Mouse (Mus musculus) skeletal muscle tissue, adult 2 months (tissue): ENCODE results near the gene Meaf6.

Experiments
- DNase-seq: peaks from one replicate; pipeline ENCODE4 v3.0.0-alpha.2; 2012; ENCODE audit warnings: low read depth, low spot score

Gene Meaf6

GRCm38 (mm10) chr4:125115710-125116089, 30.8 kb downstream of the Meaf6 start:
- peak; percentile 78 for DNase-seq

GRCm38 (mm10) chr4:125116090-125116861, 31.3 kb downstream of the Meaf6 start:
- peak; percentile 86 for DNase-seq

DNA sequence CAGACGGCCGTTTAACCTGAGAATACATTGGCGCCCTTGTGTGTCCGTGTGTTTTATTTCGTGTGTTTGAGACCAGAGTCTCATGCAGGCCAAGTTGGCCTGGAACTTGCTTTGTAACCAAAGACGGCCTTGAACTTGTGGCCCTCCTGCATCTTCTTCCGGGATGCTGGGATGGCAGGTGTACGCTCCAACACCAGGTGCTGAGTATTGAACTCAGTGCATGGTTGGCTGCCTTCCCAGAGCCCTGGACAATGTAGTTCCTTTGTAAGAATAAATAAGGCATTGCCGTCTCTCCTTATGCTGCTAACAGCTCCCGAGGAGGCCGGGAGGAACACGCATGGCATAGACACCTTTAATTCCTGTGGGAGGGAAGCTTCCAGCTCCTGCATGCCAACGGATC, 32.0 kb downstream of the Meaf6 start:
- DNase-seq = no peak

DNA sequence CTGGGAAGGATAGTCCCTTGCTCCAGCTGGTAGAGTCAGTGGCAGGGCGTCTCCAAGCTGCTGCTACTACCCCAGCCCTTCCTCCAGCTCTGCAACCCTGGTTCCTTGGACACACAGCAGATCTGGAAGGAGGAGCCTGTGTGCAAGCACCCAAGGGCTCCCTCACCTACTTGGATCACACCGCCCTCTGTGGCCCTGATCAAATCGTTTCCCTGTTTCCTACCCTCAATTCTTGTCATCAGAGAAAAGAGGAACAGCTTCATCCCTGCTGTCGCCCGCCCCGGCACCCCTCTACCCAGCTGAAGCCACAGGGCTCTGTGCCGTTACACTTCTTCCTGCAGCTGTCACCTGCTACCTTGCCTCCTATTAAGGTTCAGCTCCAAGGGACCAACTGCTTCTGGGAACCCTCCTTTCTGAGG, 33.0 kb downstream of the Meaf6 start:
- DNase-seq = no peak

GRCm38 (mm10) chr4:125119070-125119469, 34.1 kb downstream of the Meaf6 start:
- no peak for DNase-seq

DNA sequence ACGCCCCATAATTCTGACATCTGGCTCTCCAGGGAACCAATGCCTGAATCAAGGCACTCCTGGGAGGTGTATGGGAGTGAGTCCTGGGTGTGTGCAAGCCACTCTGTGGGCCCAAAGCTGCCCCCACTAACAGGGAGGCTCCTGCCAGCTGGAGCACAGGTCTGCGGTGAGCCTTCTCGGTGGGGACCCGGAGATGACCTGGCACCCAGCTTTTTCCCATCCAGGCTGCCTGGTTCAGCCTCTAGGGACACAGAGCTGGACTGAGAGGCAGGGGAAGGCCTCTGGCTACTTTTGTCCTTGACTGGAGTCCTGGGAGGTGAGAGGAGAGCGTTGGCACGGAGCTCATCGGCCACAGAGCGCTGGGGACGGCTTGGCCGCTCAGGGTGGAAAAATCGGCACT, 34.8 kb downstream of the Meaf6 start:
- no peak for DNase-seq

- DNase-seq = peak; percentile 72
These were observed 37.7 kb downstream of the Meaf6 start for GRCm38 (mm10) chr4:125122431-125123278.

DNA sequence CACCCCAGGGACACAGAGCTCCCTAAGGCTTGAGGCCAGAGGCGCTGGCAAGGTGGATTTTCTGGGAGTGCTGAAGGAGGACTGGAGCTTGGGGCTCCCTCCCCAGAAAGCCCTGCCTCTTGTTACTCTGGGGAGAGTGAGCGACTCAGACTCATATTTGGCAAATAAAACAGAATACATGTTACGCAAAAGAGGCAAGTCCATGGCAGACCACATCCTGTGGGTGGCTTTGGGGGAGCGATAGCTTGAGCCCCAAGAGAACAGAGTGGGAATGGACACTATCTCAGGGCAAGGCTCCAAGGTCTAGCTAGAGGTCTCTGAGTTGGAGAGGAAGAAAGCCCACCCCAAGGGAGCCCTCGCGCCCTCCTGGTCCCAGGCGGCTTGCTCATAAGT, 38.3 kb downstream of the Meaf6 start:
- DNase-seq = peak; percentile 69

DNA sequence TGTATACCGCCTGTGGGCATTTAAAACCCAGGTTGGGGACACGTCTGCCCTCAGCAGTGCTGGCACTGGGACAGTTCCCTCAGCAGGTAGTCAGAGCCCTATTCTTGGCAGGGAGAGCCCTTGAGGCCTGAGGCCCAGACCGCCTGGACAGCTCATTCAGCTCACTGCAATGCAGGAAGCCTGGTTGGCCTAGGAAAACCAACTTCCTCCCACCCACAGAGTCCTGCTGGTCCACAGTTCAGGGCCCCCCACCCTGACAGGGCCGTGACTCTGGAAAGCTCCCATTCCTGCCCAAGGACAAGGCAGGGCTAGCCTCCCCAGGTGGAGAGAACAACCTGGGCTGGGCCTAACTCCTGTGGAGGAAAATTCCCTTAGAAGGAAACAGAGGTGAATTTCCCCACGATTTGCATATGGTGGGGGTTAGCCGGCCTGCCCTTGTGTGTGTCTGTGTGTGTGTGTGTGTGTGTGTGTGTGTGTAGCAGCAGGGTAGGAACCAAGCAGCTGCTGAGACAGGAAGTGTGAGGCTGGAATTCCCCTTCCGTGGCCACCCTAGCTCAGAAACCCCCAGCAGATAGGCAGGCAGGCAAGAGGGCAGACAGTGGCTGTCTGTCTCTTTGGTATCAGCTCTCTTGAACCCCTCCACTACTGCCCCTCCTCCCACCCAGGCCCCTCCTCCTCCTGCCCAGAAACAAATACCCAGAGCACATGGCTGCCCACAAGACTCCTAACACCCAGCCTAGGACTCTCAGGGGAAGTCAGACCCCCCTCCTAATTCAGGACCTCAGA, 39.7 kb downstream of the Meaf6 start:
- no peak for DNase-seq

DNA sequence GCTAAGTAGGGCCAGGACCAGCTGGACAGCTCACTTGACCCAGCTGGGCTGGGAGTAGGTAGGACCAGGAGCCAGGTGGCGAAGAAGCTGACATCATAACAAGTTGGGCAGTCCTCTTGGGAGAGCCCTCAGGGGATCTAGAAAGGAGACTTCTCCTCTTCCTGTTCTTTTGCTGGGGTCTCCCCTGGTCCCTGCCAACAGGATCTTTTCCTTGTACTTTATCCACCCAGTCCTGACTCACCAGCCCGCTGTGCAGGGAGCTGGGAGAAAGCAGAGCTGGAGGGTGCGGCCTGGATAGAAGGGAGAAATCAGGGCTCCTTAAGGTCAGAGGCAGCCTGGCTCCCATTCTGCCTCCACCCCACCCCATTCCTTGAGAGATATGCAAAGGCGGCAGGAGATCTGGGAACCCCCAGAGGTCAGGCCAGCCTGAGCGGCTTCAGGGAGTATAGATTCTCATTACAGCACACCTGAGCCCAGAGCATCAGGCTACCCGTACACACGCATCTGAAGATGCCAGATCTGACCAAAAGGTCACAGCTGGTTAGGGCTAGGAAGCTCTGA, 40.5 kb downstream of the Meaf6 start:
- no peak for DNase-seq

- no peak for DNase-seq
These were observed 41.3 kb downstream of the Meaf6 start for GRCm38 (mm10) chr4:125126186-125126585.

DNA sequence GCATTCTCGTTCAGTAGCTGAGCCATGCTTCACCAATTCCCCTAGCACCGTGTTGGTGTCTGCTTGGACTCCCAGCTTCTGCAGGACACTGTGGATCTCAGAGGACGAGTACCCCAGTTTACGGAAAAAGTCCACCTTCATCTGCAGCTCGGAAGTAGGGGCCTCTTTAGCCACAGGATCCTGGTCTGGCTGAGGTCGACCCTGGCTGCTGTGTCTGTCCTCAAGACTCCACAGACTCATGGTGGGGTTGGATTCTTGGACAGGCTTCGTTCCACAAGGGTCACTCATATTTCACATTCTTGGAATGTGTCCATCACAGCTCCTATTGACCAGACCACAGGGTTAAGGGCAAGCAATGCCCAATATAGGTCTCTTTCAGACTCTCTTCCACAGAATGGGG, 41.8 kb downstream of the Meaf6 start:
- no peak for DNase-seq

GRCm38 (mm10) chr4:125127305-125128084, 42.6 kb downstream of the Meaf6 start, which contains the start of gene Zc3h12a:
Gene Zc3h12a (minus strand): TSS chr4:125127840.
- peak; percentile 92 for DNase-seq

DNA sequence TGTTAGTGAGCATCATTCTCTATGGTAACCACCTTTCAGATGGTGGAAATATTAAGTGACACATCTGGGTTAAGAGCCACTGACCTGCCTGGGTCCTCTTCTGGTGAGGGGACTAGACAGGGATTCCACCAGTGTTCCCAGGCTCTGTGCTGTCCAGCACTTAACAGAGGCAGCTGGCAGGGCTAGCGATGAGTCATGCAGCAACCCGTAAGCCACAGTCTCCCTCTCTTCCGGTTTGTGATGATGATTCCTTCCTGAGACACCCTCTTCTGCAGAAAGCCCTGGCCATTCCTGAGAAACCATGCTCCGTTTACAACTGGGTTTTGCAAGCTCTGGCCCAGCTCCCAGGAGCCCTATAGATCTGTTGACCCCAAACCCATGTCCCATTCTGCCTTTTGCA, 46.6 kb downstream of the Meaf6 start:
- DNase-seq = no peak

DNA sequence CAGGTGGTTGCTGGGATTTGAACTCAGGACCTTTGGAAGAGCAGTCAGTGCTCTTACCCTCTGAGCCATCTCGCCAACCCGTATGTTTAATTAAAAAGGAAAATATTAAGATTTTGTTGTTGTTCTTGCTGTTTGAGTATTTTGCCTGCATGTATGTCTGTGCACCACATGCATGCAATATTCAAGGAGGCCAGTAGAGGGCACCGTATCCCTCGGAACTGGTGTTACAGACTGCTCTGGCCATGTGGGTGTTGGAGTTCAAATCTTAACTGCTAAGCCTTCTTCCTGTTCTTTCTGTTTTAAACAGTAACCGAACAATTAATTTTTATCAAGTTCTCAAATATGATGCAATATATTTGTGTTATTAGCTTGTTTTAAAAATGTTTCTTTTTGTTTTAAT, 47.5 kb downstream of the Meaf6 start:
- DNase-seq = no peak

- DNase-seq = no peak
These were observed 49.3 kb downstream of the Meaf6 start for GRCm38 (mm10) chr4:125134192-125134591.

GRCm38 (mm10) chr4:125134631-125135030, 49.7 kb downstream of the Meaf6 start:
- no peak for DNase-seq

DNA sequence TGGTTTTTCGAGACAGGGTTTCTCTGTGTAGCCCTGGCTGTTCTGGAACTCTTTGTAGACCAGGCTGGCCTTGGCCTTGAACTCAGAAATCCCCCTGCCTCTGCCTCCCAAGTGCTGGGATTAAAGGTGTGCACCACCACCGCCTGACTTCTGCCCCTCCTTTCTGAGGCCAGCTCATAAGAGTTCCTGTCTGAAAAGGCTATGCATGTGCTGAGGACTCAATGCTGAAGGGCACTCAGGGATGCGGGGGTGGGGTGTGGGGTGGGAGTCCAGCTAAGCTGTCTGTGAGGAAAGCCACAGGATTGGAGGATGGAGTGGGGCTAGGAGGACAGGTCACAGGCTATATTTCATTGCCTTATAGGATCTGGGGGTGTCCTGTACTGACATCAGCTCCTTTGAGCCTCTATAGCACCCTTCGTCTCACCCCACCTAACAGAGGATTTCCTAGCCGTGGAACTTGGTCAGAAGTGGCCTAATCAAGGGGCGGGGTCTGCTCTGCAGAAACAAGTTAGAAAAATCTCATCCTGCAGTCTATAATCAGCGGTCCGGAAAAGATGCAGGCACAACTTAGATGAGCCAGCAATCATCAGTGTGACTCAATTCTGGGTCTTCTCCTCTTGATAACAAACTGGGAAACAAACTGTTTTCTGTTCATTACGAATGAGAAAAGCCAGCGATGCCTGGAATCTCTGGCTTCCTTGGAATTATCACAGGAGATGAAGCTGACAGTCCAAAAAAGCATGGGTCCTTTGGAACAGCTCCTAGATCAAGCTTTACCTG, 50.3 kb downstream of the Meaf6 start:
- DNase-seq = no peak

DNA sequence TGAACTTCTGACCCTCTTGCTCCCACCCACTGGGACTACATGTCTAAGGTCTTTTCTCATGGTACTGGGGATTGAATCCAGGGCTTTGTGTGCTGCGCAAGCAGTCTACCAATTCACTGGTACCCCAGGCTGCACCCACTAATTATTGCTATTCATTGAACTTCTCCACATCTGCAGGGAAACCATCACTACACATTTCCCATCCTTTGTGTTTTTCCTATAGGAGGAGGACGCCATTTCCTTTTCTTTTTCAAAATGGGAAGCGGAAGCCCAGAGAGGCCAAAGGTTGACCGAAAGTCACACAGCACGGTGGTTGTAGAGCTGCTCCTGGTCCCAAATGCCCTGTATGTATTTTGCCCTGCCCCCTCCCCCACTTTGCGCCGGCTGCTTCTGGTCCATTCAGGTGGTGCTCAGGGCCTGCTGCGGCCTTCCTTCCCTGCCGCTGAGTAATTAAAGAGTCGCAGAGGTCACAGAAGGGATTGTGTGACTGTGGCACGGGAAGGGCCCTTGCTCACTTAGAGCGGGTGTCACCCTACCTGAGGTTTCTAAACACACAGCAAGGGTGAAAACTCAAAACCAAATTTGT, 51.5 kb downstream of the Meaf6 start:
- no peak for DNase-seq

GRCm38 (mm10) chr4:125138321-125138720, 53.4 kb downstream of the Meaf6 start:
- no peak for DNase-seq
